Mouse (Mus musculus) spleen, postnatal 10 days (tissue): ENCODE data around the gene Ndufa1.
A peak's percentile ranks its signal among the peaks of the same experiment; 100 is the strongest.
"Not testable (repeated sequence)": the region's sequence is repeated elsewhere in the genome, so short reads cannot be mapped to it uniquely, and the experiment has no call there.

Experiments
- DNase-seq, 2 experiments: peaks; one replicate each; pipeline ENCODE4 v3.0.0; 2021 to 2022; ENCODE audit warnings: low spot score in 2 of 2

Gene Ndufa1

GRCm38 (mm10) chrX:37191105-37191743, at the start of gene Ndufa1, which contains the start of gene Rnf113a1:
Ndufa1 (minus strand) TSS chrX:37191163.
Rnf113a1 (plus strand) TSS chrX:37191245.
- peak; percentile 65 to 88 for DNase-seq

GRCm38 (mm10) chrX:37222158-37222557, 31.2 kb upstream of the Ndufa1 start, which contains the start of gene Rhox1:
Rhox1 (minus strand) TSS chrX:37222258.
- DNase-seq, result not testable (repeated sequence)

GRCm38 (mm10) chrX:37210941-37211340, 20.0 kb upstream of the Ndufa1 start, which contains the start of gene Gm9:
Gm9 (minus strand) TSS chrX:37211041.
- DNase-seq, result no peak

- no peak for DNase-seq
Measured at GRCm38 (mm10) chrX:37198676-37199075, 7.7 kb upstream of the Ndufa1 start.

GRCm38 (mm10) chrX:37191744-37192379, 899 bp upstream of the Ndufa1 start:
- no peak for DNase-seq

GRCm38 (mm10) chrX:37190755-37191104, 233 bp downstream of the Ndufa1 start:
- no peak for DNase-seq

GRCm38 (mm10) chrX:37184401-37184800, 6.6 kb downstream of the Ndufa1 start:
- not testable (repeated sequence) for DNase-seq

GRCm38 (mm10) chrX:37168742-37169141, 22.2 kb downstream of the Ndufa1 start, which contains the start of gene Akap14:
Akap14 (minus strand) TSS chrX:37168842.
- no peak for DNase-seq

GRCm38 (mm10) chrX:37167085-37167484, 23.9 kb downstream of the Ndufa1 start:
- peak in 1 of 2 experiments; percentile 43 for DNase-seq

GRCm38 (mm10) chrX:37163115-37163514, 27.8 kb downstream of the Ndufa1 start:
- DNase-seq, result no peak

- no peak for DNase-seq
Measured at GRCm38 (mm10) chrX:37161169-37161568, 29.8 kb downstream of the Ndufa1 start.

GRCm38 (mm10) chrX:37157839-37158238, 33.1 kb downstream of the Ndufa1 start:
- DNase-seq, result peak in 1 of 2 experiments; percentile 27

GRCm38 (mm10) chrX:37144954-37145353, 46.0 kb downstream of the Ndufa1 start:
- peak in 1 of 2 experiments; percentile 63 for DNase-seq

- DNase-seq, result not testable (repeated sequence)
Measured at GRCm38 (mm10) chrX:37144498-37144897, 46.5 kb downstream of the Ndufa1 start.

- no peak for DNase-seq
Measured at GRCm38 (mm10) chrX:37141732-37142131, 49.2 kb downstream of the Ndufa1 start.
